Mouse (Mus musculus): ENCODE data around the gene Ttc7b. TPM values are rescaled to one million over a fixed set of nuclear protein-coding genes. Genes with fewer than 3 reads are reported as not detected.

Gene Ttc7b
- total and polyA plus RNA-seq, 3 experiments, result 11.7 to 23.7 TPM; not detected in 1

DNA sequence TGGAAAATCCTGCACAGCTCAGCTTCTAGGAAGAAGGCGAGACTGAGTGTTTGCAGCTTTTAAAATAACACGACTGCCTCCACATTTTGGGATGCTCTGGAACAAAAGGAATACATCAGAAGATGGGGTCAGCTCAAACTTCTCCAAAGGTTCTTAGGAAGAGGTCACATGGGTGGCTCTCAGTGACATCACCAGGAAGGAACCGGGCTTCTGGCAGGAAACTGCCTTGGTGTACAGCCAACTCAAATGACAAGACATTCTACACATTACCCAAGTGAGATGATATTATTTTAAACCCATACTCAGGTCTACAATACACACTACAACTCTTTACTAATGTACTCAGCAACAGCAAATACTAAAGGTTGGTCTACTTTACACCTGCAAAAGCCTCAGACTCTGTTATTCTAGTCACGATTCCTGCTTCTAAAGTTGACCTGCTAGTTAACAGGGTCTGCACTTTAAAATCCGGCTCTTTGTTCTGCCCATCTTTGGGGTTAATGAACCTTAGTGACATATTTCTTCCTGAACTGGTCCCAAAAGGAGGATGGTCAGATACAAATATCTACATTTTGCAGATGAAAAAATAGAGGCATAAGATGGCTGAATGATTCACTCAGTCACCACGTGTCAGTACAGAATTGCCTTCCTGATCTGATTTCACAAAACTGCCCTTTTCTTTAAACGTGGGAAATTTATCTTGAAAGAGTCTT, 18.0 kb upstream of the Ttc7b start (continued):
- TF ChIP-seq ZKSCAN1 (IDR thresholded peaks at IDR 0.05; ENCODE audit: low read depth, low read length), result no peak
- no peak for TF ChIP-seq MAFK (IDR thresholded peaks at IDR 0.05; ENCODE audit: borderline replicate concordance, low read depth, low read length)

DNA sequence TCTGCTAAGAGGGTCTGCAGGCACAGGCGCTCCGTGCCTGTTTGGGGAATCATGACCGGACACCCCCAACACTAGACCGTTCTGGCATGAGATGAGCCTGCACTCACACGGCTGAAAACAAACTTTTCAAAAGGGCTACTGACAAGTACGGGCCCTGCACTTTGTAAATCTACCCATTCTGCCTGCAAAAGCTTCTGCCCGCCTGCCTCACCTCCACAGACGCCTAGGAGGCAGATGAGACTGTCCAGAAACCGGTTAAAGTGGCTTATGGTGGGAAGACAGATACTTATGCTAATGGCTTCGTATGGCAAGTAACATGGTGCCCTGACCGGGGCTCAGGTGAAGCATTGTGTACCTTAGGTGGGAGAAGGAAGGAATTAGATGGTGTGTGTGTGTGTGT, 16.5 kb upstream of the Ttc7b start:
- Histone ChIP-seq H3K4me3 (ENCODE audit: control insufficient read depth in 1 of 2, insufficient read depth in 1 of 2, low read depth in 2 of 2, low read length in 2 of 2) (no peak overlapping the region), H3K27me3 (ENCODE audit: control insufficient read depth in 1 of 2, insufficient read depth in 2 of 2, low read length in 2 of 2) (no peaks in the 10 kb centered on the region), H3K9ac (ENCODE audit: control insufficient read depth, low read depth, low read length, poor library complexity, severe bottlenecking) (no peak overlapping the region), H3K36me3 (ENCODE audit: control insufficient read depth in 1 of 2, insufficient read depth in 2 of 2, low read length in 2 of 2) (peaks cover 0 to 11% of the 10 kb centered on the region in 2 experiments; a peak in 2 of 4 replicates), H3K79me2 (ENCODE audit: control insufficient read depth, insufficient read depth, low read length, poor library complexity) (no peaks in the 10 kb centered on the region), H3K4me1 (ENCODE audit: control insufficient read depth in 1 of 2, insufficient read depth in 2 of 2, low read length in 2 of 2) (peaks cover 3 to 7% of the 10 kb centered on the region in 2 experiments), H3K27ac (ENCODE audit: control insufficient read depth, low read depth, low read length) (no peak overlapping the region), H3K9me3 (replicated peaks; ENCODE audit: insufficient read depth, low read length) (no peaks in the 10 kb centered on the region)
- no peak for TF ChIP-seq MYB (IDR thresholded peaks at IDR 0.05; ENCODE audit: low read depth, low read length)
- TF ChIP-seq ZKSCAN1 (IDR thresholded peaks at IDR 0.05; ENCODE audit: low read depth, low read length), result no peak
- no peak for TF ChIP-seq RCOR1 (IDR thresholded peaks at IDR 0.05; ENCODE audit: low read depth, low read length)
- TF ChIP-seq TBP (IDR thresholded peaks at IDR 0.05; ENCODE audit: low read depth, low read length), result no peak
- no peak for TF ChIP-seq ZNF384 (IDR thresholded peaks at IDR 0.05; ENCODE audit: low read depth, low read length)
- TF ChIP-seq ZMIZ1 (IDR thresholded peaks at IDR 0.05; ENCODE audit: low read depth, low read length), result no peak
- TF ChIP-seq USF2 (IDR thresholded peaks at IDR 0.05; ENCODE audit: borderline replicate concordance in 1 of 2, insufficient read depth in 1 of 2, low read depth in 1 of 2, low read length in 2 of 2), result no peak
- no peak for TF ChIP-seq CHD2 (IDR thresholded peaks at IDR 0.05; ENCODE audit: low read length)
- TF ChIP-seq TAL1 (IDR thresholded peaks at IDR 0.05; ENCODE audit: low read length), result no peak
- no peak for TF ChIP-seq GATA1 (IDR thresholded peaks at IDR 0.05; ENCODE audit: low read depth, low read length)
- TF ChIP-seq GABPA (IDR thresholded peaks at IDR 0.05; ENCODE audit: low read depth, low read length), result no peak
- no peak for TF ChIP-seq SMC3 (IDR thresholded peaks at IDR 0.05; ENCODE audit: low read depth, low read length)
- TF ChIP-seq ETS1 (IDR thresholded peaks at IDR 0.05; ENCODE audit: low read depth, low read length), result no peak
- no peak for DNase-seq (ENCODE audit: low read depth, low spot score)

DNA sequence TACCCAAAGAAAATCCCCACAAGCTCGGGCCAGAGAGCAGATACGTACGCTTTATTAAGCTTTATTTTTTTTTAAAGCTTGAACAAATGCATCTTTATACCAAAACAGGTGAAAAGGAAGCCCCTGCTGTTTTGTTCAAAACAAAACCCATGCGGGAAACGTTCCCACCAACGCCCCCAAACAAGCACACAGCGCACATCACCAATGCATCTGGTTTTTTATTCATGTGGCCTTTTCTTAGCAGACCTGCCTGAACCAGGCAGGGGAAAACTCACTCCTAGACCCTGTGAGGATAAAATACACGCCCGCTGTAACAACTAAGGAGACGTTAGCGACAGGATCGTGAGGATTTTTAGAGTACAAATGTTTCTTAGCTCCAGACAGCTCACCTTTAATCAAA, 14.4 kb upstream of the Ttc7b start:
- H3K36me3 ChIP-seq (ENCODE audit: control insufficient read depth in 1 of 2, insufficient read depth in 2 of 2, low read length in 2 of 2), result peaks cover 0 to 20% of the 10 kb centered on the region in 2 experiments; a peak in 2 of 4 replicates
- no peak overlapping the region for H3K9ac ChIP-seq (ENCODE audit: control insufficient read depth, low read depth, low read length, poor library complexity, severe bottlenecking)
- TF ChIP-seq NELFE (IDR thresholded peaks at IDR 0.05; ENCODE audit: low read depth, low read length) (no peak), ZKSCAN1 (IDR thresholded peaks at IDR 0.05; ENCODE audit: low read depth, low read length) (no peak)

More for the DNA sequence above, 14.4 kb upstream of the Ttc7b start:
- DNase-seq (ENCODE audit: low read depth, low spot score), result no peak
- Histone ChIP-seq H3K79me2 (ENCODE audit: control insufficient read depth, insufficient read depth, low read length, poor library complexity) (no peaks in the 10 kb centered on the region), H3K4me1 (ENCODE audit: control insufficient read depth in 1 of 2, insufficient read depth in 2 of 2, low read length in 2 of 2) (peaks cover 3 to 21% of the 10 kb centered on the region in 2 experiments), H3K4me3 (ENCODE audit: control insufficient read depth in 1 of 2, insufficient read depth in 1 of 2, low read depth in 2 of 2, low read length in 2 of 2) (no peak overlapping the region), H3K27me3 (ENCODE audit: control insufficient read depth in 1 of 2, insufficient read depth in 2 of 2, low read length in 2 of 2) (no peaks in the 10 kb centered on the region), H3K9me3 (replicated peaks; ENCODE audit: insufficient read depth, low read length) (no peaks in the 10 kb centered on the region), H3K27ac (ENCODE audit: control insufficient read depth, low read depth, low read length) (no peak overlapping the region)
